Mouse (Mus musculus) liver, embryonic 16.5 days (tissue): ENCODE data around the gene Tspan14. TPM values are rescaled to one million over a fixed set of nuclear protein-coding genes. Genes with fewer than 3 reads are reported as not detected.

ENCODE experiments used
- ATAC-seq: fragments of 200-750 bp; cut with Nextera tagmentation; 2 replicates; pipeline ENCODE4 v1.8.0; 2017; ENCODE audit warnings: low read depth, mild to moderate bottlenecking, moderate number of reproducible peaks, moderate library complexity
- H3K27ac ChIP-seq: fragments of 300-500 bp; sonication (generic); 2 replicates; pipeline ENCODE4 v1.5.1; 2014; ENCODE audit warnings: mild to moderate bottlenecking, low read length
- H3K27me3 ChIP-seq: fragments of 300-500 bp; sonication (generic); 2 replicates; pipeline ENCODE4 v1.6.1; 2014; ENCODE audit warnings: low read depth, low read length, mixed read lengths; ENCODE audit not compliant: control insufficient read depth, insufficient read depth
- H3K36me3 ChIP-seq: fragments of 300-500 bp; sonication (generic); 2 replicates; pipeline ENCODE4 v1.6.1; 2014; ENCODE audit warnings: mild to moderate bottlenecking; ENCODE audit not compliant: control insufficient read depth, insufficient read depth
- H3K4me1 ChIP-seq: fragments of 300-500 bp; sonication (generic); 2 replicates; pipeline ENCODE4 v1.6.1; 2014; ENCODE audit warnings: low read depth, low read length, mixed read lengths; ENCODE audit not compliant: control insufficient read depth
- H3K4me2 ChIP-seq: fragments of 300-500 bp; sonication (generic); 2 replicates; pipeline ENCODE4 v1.6.1; 2014; ENCODE audit warnings: low read depth, low read length, mixed read lengths
- H3K4me3 ChIP-seq: fragments of 300-500 bp; sonication (generic); 2 replicates; pipeline ENCODE4 v1.5.1; 2014; ENCODE audit warnings: low read depth, mild to moderate bottlenecking, low read length
- H3K9ac ChIP-seq: fragments of 300-500 bp; sonication (generic); 2 replicates; pipeline ENCODE4 v1.6.1; 2014; ENCODE audit warnings: low read depth, low read length
- H3K9me3 ChIP-seq: fragments of 300-500 bp; sonication (generic); replicated peaks from 2 replicates; pipeline ENCODE4 v1.6.1; 2016; ENCODE audit warnings: low read length; ENCODE audit not compliant: control insufficient read depth
- WGBS: fragments of 180-500 bp; shearing (Covaris S2); extraction: QIAGEN DNeasy Blood & Tissue Kit; methylation state at CpG from one replicate; pipeline ENCODE4 v1.1.7; 2014; ENCODE audit not compliant: insufficient replicate concordance; 5-methylcytosine and 5-hydroxymethylcytosine counted together
- polyA plus RNA-seq: library from polyadenylated mRNA; unstranded; fragments of >200 nt; fragmentation: Nextera tagmentation; extraction: Ambion mirVana; gene quantifications from 2 replicates; pipeline ENCODE4 v1.2.1, GENCODE M21; 2015

Gene Tspan14
- polyA plus RNA-seq, 1 experiment from 2014 or later = 30.0 TPM

DNA sequence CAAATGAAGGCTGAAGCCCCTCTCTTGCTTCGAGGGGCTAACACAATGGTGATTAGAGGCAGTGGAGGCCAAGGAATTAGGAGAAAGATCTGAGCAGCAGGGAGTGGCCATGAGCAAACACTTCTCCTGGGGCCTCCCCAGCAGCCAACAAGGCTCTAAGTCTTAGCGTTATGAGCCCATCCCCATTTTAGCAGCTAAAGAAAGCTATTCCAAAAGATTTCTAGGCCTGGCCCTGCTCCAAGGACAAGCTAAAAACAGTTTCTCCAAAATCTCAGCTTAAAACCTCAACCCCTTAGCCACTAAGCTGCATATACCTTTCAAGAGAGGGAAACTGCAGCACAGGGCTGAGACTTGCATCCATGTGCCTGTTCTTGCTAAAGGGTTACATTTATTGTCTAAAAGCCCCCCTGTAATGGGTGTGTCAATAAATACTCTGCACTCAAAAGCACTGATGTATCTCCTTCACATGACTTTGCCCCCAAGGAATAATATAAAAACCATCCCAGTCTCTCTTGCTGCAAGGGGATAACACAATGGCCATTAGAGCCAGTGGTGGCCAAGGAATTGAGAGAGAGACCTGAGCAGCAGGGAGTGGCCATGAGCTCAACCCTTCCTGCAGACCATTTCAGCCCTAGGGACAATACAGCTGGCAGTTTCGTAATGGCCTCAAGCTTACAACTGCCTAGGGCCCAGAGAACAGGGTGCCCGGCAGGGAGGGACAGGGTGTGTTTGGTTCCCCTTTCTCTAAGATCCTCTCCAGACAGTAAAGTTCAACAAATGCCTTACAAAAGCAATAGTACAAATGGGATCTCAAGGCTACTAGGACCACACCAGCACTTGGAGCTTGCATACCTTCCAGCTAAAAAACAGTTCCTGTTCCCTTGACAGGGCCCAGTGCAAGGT, 8.3 kb downstream of the Tspan14 start:
- 23% methylated on average over 4 of the region's 4 CpGs for WGBS
- Histone ChIP-seq H3K4me1 (peaks cover 82% of the 10 kb centered on the region), H3K9me3 (no peaks in the 10 kb centered on the region), H3K4me3 (no peak overlapping the region), H3K4me2 (no peak overlapping the region), H3K27ac (peak overlapping the region; percentile 80), H3K36me3 (no peaks in the 10 kb centered on the region), H3K27me3 (no peaks in the 10 kb centered on the region), H3K9ac (no peak overlapping the region)
- ATAC-seq = peak; percentile 12; the same call in 1 of the 2 replicates

GRCm38 (mm10) chr14:40957607-40958006, 9.0 kb downstream of the Tspan14 start:
- H3K9me3 ChIP-seq = no peaks in the 10 kb centered on the region
- H3K4me1 ChIP-seq = peaks cover 75% of the 10 kb centered on the region
- no peak for ATAC-seq
- H3K9ac ChIP-seq = no peak overlapping the region
- no peaks in the 10 kb centered on the region for H3K36me3 ChIP-seq
- no peaks in the 10 kb centered on the region for H3K27me3 ChIP-seq
- H3K27ac ChIP-seq = no peak overlapping the region
- no peak overlapping the region for H3K4me2 ChIP-seq
- WGBS = 52% methylated on average over 3 of the region's 3 CpGs
- H3K4me3 ChIP-seq = no peak overlapping the region

GRCm38 (mm10) chr14:40956252-40957146, 10.1 kb downstream of the Tspan14 start:
- Histone ChIP-seq H3K9ac (no peak overlapping the region; the same call in none of the 2 replicates), H3K9me3 (no peaks in the 10 kb centered on the region), H3K4me1 (peaks cover 64% of the 10 kb centered on the region), H3K36me3 (no peaks in the 10 kb centered on the region), H3K4me3 (no peak overlapping the region), H3K27ac (peak overlapping the region; percentile 49), H3K27me3 (no peaks in the 10 kb centered on the region), H3K4me2 (peak overlapping the region; percentile 12; the same call in 1 of the 2 replicates)
- 24% methylated on average over 13 of the region's 13 CpGs for WGBS
- peak; percentile 58 for ATAC-seq

DNA sequence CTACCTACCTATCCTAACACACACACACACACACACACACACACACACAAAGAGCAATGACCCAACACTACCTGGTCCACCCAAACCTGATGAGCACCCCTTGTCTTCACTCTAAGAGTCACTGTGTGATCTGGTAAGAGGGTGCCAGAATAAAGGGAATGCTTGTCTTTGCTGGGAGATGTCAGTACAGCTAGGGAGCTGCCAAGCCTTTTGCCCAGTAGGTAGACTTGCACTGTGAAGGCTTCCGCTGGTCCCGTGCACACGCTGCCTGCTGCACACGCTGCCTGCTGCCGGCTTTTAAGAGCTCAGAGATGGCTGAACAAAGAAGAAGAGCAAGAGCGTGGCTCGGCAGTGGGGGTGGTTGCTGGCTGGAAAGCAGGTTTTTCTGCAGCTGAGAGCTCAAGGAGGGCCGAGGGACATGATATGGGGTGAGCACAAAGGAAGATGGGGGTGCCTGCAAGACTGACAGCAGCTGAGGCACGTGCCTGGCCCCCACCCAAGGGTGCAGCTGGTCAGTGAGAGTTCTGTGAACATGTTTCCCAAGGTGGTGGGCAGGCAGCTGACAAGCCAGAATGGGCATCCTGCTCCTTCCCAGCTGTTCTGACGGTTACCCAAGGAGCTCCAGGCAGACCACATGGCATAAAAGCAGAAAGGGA, 10.9 kb downstream of the Tspan14 start:
- Histone ChIP-seq H3K9ac (peak overlapping the region; percentile 1; the same call in 1 of the 2 replicates), H3K27ac (peak overlapping the region; percentile 9; the same call in 1 of the 2 replicates), H3K36me3 (no peaks in the 10 kb centered on the region), H3K4me1 (peaks cover 64% of the 10 kb centered on the region), H3K9me3 (no peaks in the 10 kb centered on the region), H3K4me2 (no peak overlapping the region), H3K27me3 (no peaks in the 10 kb centered on the region), H3K4me3 (no peak overlapping the region)
- ATAC-seq = no peak
- WGBS = 33% methylated on average over 10 of the region's 10 CpGs

DNA sequence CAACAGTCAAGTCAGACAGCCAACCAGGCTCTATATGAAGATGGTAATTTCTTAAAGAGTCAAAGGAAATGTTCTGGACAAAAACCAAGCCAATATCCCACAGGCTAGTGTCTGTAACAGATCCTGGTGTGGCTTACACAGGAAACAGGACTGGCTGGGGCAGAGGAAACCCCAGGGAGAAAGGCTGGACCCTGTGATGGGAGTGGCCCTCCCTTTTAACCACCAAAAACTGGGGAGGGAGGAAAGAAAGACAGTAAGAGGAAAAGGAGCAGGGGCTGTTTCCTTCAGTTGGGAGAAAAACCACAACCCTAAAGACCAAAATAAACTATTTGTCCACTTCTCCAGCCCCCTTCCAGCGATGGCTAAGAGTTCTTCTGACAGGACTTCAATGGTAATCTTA, 11.5 kb downstream of the Tspan14 start:
- Histone ChIP-seq H3K9ac (no peak overlapping the region), H3K27ac (no peak overlapping the region), H3K4me1 (peaks cover 63% of the 10 kb centered on the region), H3K9me3 (no peaks in the 10 kb centered on the region), H3K4me3 (no peak overlapping the region), H3K27me3 (no peaks in the 10 kb centered on the region), H3K36me3 (no peaks in the 10 kb centered on the region), H3K4me2 (no peak overlapping the region)
- ATAC-seq = no peak
- 11% methylated on average over 1 of the region's 1 CpGs for WGBS

DNA sequence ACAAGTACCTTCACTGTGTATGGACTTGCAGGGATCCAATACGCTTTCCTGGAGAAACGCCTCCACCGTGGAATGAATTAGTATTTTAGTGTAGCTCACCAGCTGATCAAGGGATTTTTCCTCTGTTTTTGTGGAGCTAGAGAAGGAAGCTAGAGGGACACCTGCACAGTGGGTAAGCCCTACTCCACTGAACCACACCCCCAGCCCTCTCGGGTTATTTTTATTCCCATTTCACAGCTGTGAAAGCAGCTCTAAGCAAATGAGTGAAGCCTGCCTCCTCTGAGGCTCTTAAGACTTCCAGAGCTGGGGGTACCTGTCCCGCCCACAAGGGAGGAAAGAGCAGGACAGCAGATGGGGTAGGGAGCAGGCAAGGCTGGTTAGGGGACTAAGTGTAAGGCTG, 13.2 kb downstream of the Tspan14 start:
- Histone ChIP-seq H3K27me3 (no peaks in the 10 kb centered on the region), H3K9ac (no peak overlapping the region), H3K4me2 (no peak overlapping the region), H3K4me3 (no peak overlapping the region), H3K9me3 (no peaks in the 10 kb centered on the region), H3K4me1 (peaks cover 61% of the 10 kb centered on the region), H3K36me3 (no peaks in the 10 kb centered on the region), H3K27ac (no peak overlapping the region)
- WGBS = 72% methylated on average over 5 of the region's 5 CpGs
- ATAC-seq = no peak

DNA sequence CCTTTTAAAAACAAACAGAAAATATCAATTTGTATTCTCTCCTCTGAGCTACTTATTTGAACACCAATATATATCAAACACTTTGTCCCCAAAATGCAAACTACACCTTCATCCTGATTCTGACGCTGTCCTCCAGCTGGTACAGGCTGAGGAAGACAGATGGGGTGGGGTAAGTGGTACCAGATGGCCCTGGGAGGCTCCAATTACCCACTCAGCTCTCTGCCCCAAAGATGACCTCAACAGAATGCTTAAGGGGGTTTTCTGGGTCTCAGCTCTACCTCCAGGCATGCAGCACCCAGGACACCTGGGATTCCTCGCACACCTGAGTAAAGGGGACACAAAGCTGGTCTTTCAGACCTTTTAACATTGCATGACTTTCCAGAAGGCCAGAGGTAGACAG, 13.9 kb downstream of the Tspan14 start:
- no peak overlapping the region for H3K4me3 ChIP-seq
- peaks cover 61% of the 10 kb centered on the region for H3K4me1 ChIP-seq
- ATAC-seq = no peak
- no peaks in the 10 kb centered on the region for H3K36me3 ChIP-seq
- H3K9ac ChIP-seq = no peak overlapping the region
- no peak overlapping the region for H3K27ac ChIP-seq
- no peaks in the 10 kb centered on the region for H3K9me3 ChIP-seq
- H3K4me2 ChIP-seq = no peak overlapping the region
- no peaks in the 10 kb centered on the region for H3K27me3 ChIP-seq
- whole genome bisulfite sequencing = 67% methylated on average over 2 of the region's 2 CpGs

GRCm38 (mm10) chr14:40952301-40952700, 14.3 kb downstream of the Tspan14 start:
- Histone ChIP-seq H3K36me3 (no peaks in the 10 kb centered on the region), H3K27ac (no peak overlapping the region), H3K27me3 (no peaks in the 10 kb centered on the region), H3K4me1 (peaks cover 63% of the 10 kb centered on the region), H3K9ac (no peak overlapping the region), H3K4me2 (no peak overlapping the region), H3K4me3 (no peak overlapping the region), H3K9me3 (no peaks in the 10 kb centered on the region)
- no peak for ATAC-seq
- 63% methylated on average over 3 of the region's 3 CpGs for WGBS
